Mouse (Mus musculus) adrenal gland, postnatal 10 days (tissue): ENCODE results near the gene Sell. TPM values are rescaled to one million over a fixed set of nuclear protein-coding genes. Genes with fewer than 3 reads are reported as not detected.

Experiments
- total RNA-seq, 2 experiments: library from RNA; stranded (reverse); gene quantifications; 2 replicates each; pipeline ENCODE4 v1.2.3; 2021

The Sell gene
- total RNA-seq, 2 experiments from 2014 or later = 6.4 to 9.6 TPM

Other genes with a start within 250 kb of the Sell start
- 10 to 100 TPM; 17.4 to 18.7 TPM for gene Scyl3, start 132.9 kb upstream of the Sell start, total RNA-seq
- gene BC055324, start 67.2 kb upstream of the Sell start, total RNA-seq = 1 to 10 TPM; 3.2 to 4.0 TPM
- gene Mettl18, start 67.1 kb upstream of the Sell start, total RNA-seq = 1 to 10 TPM; 3.2 to 4.5 TPM
- gene Sele, start 13.7 kb upstream of the Sell start, total RNA-seq = 1 to 10 TPM; 1.6 to 1.7 TPM
- 1 to 10 TPM; 1.4 to 2.0 TPM for gene Selp, start 53.3 kb downstream of the Sell start, total RNA-seq
- gene F5, start 89.9 kb downstream of the Sell start, total RNA-seq = 10 to 100 TPM; 25.2 to 49.6 TPM
- gene Slc19a2, start 187.1 kb downstream of the Sell start, total RNA-seq = 10 to 100 TPM; 16.4 to 19.2 TPM
- 1 to 10 TPM; 7.3 to 9.8 TPM for gene Ccdc181, start 213.6 kb downstream of the Sell start, total RNA-seq
- 10 to 100 TPM; 14.5 to 17.2 TPM for gene Nme7, start 242.1 kb downstream of the Sell start, total RNA-seq
- 10 to 100 TPM; 25.1 to 26.8 TPM for gene Blzf1, start 245.5 kb downstream of the Sell start, total RNA-seq